Mouse (Mus musculus): Measurements from ENCODE around the gene Hba-a2.

DNA sequence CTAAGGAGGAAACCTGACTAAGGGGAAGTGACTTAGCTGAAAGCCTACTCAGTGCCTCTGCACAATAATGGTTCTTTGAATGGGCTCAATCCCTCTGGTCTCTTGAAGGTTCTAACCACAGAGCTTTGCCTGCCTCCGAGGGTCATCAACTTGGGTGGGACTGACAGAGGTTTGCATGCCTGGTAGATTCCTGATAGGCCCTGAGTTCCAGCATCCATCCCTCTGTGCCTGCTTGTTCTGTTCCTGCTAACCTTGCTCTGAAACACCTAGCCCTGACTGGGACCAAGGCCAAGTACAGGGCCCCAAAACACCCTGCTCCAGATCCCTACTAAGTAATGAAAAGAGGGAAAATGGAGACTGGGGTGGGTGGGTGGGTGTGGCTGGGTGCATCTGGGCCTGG is 7.2 kb downstream of the Hba-a2 start:
- TF ChIP-seq POLR2A (IDR thresholded peaks at IDR 0.05; ENCODE audit: control insufficient read depth, extremely low read depth, insufficient read depth, low read length, poor library complexity) = no peak
- TF ChIP-seq CTCF (IDR thresholded peaks at IDR 0.05; ENCODE audit: borderline replicate concordance, control insufficient read depth, extremely low read depth, insufficient read depth, low read length, poor library complexity) = no peak

Measured in thymus, adult 2 months (tissue).